Mouse (Mus musculus): ENCODE measurements at regions not wholly inside any gene's neighbourhood (a gene's known extent, or its start where the extent isn't known, plus 50 kb on each side); places are given as distances from the start of the nearest gene placed in this dataset.

GRCm38 (mm10) chr6:89047629-89048332, 145.7 kb downstream of the Tpra1 start:
- peak overlapping the region; percentile 18; the same call in 1 of the 2 replicates for H3K27ac ChIP-seq (ENCODE audit: insufficient read depth, low read length)
- TF ChIP-seq POLR2A (IDR thresholded peaks at IDR 0.05; ENCODE audit: extremely low read depth, insufficient read depth, low read length) (no peak), CTCF (IDR thresholded peaks at IDR 0.05; ENCODE audit: extremely low read depth, insufficient read depth, low read length) (no peak)
- no peak overlapping the region for H3K4me3 ChIP-seq (ENCODE audit: insufficient read depth, low read length)
- H3K4me1 ChIP-seq (ENCODE audit: control insufficient read depth, insufficient read depth, low read length): peaks cover 4% of the 10 kb centered on the region

DNA sequence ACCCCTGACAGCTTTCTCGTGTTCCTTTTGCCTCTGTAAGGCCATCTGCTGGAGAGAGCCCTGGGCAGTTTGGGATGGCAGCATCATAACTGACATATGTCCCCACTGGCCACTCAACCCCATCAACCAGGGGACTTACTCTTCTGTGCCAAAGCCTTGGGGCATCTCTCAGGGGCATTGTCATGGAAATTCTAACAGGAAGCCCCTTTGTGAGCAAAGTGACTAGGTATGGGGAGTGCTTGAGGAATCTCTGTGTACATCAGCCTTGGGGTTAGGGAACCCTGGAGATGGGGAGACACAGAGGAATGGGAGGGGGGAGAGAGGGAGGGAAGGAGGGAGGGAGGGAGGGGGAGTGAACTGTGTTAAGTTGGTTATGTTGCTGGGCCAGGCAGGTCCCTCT, 147.2 kb downstream of the Tpra1 start:
- Histone ChIP-seq H3K4me3 (ENCODE audit: insufficient read depth, low read length) (no peak overlapping the region), H3K4me1 (ENCODE audit: control insufficient read depth, insufficient read depth, low read length) (peaks cover 4% of the 10 kb centered on the region), H3K27ac (ENCODE audit: insufficient read depth, low read length) (no peak overlapping the region)
- no peak for TF ChIP-seq CTCF (IDR thresholded peaks at IDR 0.05; ENCODE audit: extremely low read depth, insufficient read depth, low read length)
- TF ChIP-seq POLR2A (IDR thresholded peaks at IDR 0.05; ENCODE audit: extremely low read depth, insufficient read depth, low read length): no peak

GRCm38 (mm10) chr6:89050575-89051270, 148.7 kb downstream of the Tpra1 start:
- Histone ChIP-seq H3K4me3 (ENCODE audit: insufficient read depth, low read length) (no peak overlapping the region), H3K27ac (ENCODE audit: insufficient read depth, low read length) (no peak overlapping the region), H3K4me1 (ENCODE audit: control insufficient read depth, insufficient read depth, low read length) (peaks cover 2% of the 10 kb centered on the region)
- TF ChIP-seq CTCF (IDR thresholded peaks at IDR 0.05; ENCODE audit: extremely low read depth, insufficient read depth, low read length): no peak
- TF ChIP-seq POLR2A (IDR thresholded peaks at IDR 0.05; ENCODE audit: extremely low read depth, insufficient read depth, low read length): no peak

GRCm38 (mm10) chr6:89052758-89053460, 150.9 kb downstream of the Tpra1 start:
- H3K4me1 ChIP-seq (ENCODE audit: control insufficient read depth, insufficient read depth, low read length): peaks cover 2% of the 10 kb centered on the region
- no peak overlapping the region for H3K27ac ChIP-seq (ENCODE audit: insufficient read depth, low read length)
- no peak for TF ChIP-seq POLR2A (IDR thresholded peaks at IDR 0.05; ENCODE audit: extremely low read depth, insufficient read depth, low read length)
- no peak for TF ChIP-seq CTCF (IDR thresholded peaks at IDR 0.05; ENCODE audit: extremely low read depth, insufficient read depth, low read length)

GRCm38 (mm10) chr6:89054060-89054459, 152.0 kb downstream of the Tpra1 start:
- H3K4me1 ChIP-seq (ENCODE audit: control insufficient read depth, insufficient read depth, low read length): no peaks in the 10 kb centered on the region
- TF ChIP-seq POLR2A (IDR thresholded peaks at IDR 0.05; ENCODE audit: extremely low read depth, insufficient read depth, low read length) (no peak), CTCF (IDR thresholded peaks at IDR 0.05; ENCODE audit: extremely low read depth, insufficient read depth, low read length) (no peak)

More at GRCm38 (mm10) chr6:89052758-89053460, 150.9 kb downstream of the Tpra1 start:
- H3K4me3 ChIP-seq (ENCODE audit: insufficient read depth, low read length): no peak overlapping the region

GRCm38 (mm10) chr6:89059431-89059975, 157.5 kb downstream of the Tpra1 start:
- H3K4me1 ChIP-seq (ENCODE audit: control insufficient read depth, insufficient read depth, low read length): no peaks in the 10 kb centered on the region
- H3K27ac ChIP-seq (ENCODE audit: insufficient read depth, low read length): no peak overlapping the region
- TF ChIP-seq POLR2A (IDR thresholded peaks at IDR 0.05; ENCODE audit: extremely low read depth, insufficient read depth, low read length): no peak
- TF ChIP-seq CTCF (IDR thresholded peaks at IDR 0.05; ENCODE audit: extremely low read depth, insufficient read depth, low read length): no peak
- no peak overlapping the region for H3K4me3 ChIP-seq (ENCODE audit: insufficient read depth, low read length)

More at GRCm38 (mm10) chr6:89054060-89054459, 152.0 kb downstream of the Tpra1 start:
- Histone ChIP-seq H3K27ac (ENCODE audit: insufficient read depth, low read length) (no peak overlapping the region), H3K4me3 (ENCODE audit: insufficient read depth, low read length) (no peak overlapping the region)

DNA sequence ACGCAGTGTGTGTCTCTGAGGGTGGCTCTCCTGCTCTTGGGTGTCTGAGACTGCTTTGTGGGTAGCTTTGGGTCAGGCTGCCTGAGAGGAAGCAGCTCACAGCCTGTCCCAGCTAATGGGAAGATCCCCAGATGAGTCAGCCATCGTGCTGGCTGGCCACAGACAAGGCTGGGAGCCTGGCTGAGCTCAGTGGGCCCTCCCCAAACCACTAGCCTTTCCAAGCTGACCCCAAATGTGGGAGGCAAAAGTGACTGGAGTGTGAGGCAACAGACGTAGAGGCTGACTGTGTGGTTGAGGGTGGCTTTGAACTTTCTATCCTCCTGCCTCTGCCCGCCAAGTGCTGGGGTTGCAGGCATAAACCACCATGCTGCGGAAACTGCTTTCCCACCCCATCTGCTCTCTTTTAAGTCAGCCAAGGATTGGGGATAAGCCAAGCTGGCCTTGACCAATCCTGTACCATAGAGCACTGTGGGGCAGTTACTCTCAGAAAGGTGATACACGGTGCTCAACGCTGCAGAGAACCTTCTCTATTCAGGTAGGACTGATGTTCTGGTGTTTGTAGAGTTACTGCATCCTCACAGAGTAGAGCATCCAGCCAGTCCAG, 163.0 kb downstream of the Tpra1 start:
- TF ChIP-seq POLR2A (IDR thresholded peaks at IDR 0.05; ENCODE audit: extremely low read depth, insufficient read depth, low read length) (no peak), CTCF (IDR thresholded peaks at IDR 0.05; ENCODE audit: extremely low read depth, insufficient read depth, low read length) (no peak)
- Histone ChIP-seq H3K4me3 (ENCODE audit: insufficient read depth, low read length) (no peak overlapping the region), H3K27ac (ENCODE audit: insufficient read depth, low read length) (no peak overlapping the region), H3K4me1 (ENCODE audit: control insufficient read depth, insufficient read depth, low read length) (no peaks in the 10 kb centered on the region)

DNA sequence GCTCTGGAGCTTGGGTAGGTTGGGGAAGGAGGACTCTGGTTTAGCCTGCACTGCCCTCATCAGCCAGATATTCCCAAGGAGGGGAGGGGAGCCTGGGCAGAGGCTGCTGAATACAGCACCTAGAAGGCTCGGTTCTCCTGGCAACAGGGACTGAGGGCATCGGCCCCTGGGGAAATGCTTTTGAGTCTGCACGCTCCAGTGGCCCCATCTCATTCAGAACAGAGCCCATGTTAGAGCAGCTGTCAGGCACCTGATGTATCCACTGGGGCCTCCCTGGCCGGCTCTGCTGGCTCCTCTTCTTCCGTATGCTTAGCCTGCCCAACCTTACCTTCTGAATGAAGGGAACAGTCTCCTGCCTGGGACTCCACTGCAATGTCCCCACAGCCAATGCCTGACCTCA, 164.5 kb downstream of the Tpra1 start:
- Histone ChIP-seq H3K4me1 (ENCODE audit: control insufficient read depth, insufficient read depth, low read length) (no peaks in the 10 kb centered on the region), H3K27ac (ENCODE audit: insufficient read depth, low read length) (no peak overlapping the region), H3K4me3 (ENCODE audit: insufficient read depth, low read length) (no peak overlapping the region)
- TF ChIP-seq CTCF (IDR thresholded peaks at IDR 0.05; ENCODE audit: extremely low read depth, insufficient read depth, low read length): no peak
- TF ChIP-seq POLR2A (IDR thresholded peaks at IDR 0.05; ENCODE audit: extremely low read depth, insufficient read depth, low read length): no peak

DNA sequence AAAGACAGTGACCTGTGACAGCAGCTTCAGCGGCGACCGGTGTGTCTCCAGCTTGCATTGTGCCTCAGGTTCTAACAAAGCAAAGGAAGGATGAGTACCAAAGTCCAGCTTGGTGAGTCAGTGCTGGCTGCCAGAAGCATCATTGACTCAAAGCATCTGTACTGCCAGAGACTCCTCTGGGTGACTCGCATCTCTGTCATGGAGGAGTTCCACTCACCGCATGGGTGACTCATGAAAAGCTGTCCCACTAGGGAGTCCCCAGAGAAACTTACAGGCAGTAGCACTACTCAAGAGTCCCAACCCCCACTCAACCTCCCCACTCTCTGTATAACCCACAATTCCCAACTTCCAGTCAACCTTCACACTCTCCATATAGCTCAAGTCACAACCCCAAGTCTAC, 166.2 kb downstream of the Tpra1 start:
- H3K27ac ChIP-seq (ENCODE audit: insufficient read depth, low read length): no peak overlapping the region
- H3K4me1 ChIP-seq (ENCODE audit: control insufficient read depth, insufficient read depth, low read length): no peaks in the 10 kb centered on the region
- no peak overlapping the region for H3K4me3 ChIP-seq (ENCODE audit: insufficient read depth, low read length)
- no peak for TF ChIP-seq CTCF (IDR thresholded peaks at IDR 0.05; ENCODE audit: extremely low read depth, insufficient read depth, low read length)
- no peak for TF ChIP-seq POLR2A (IDR thresholded peaks at IDR 0.05; ENCODE audit: extremely low read depth, insufficient read depth, low read length)

Data from cortical plate, adult 2 months (tissue).